Mouse (Mus musculus) cerebellum, adult 2 months (tissue): ENCODE measurements around the gene Tagap1.
"Not testable (repeated sequence)": the region's sequence is repeated elsewhere in the genome, so short reads cannot be mapped to it uniquely, and the experiment has no call there.

ENCODE experiments used
- CTCF ChIP-seq: fragments of 200-500 bp; IDR thresholded peaks from 2 replicates; pipeline ENCODE4 v1.5.1; 2011; ENCODE audit warnings: low read depth, mild to moderate bottlenecking, control low read depth, low read length, moderate library complexity, borderline replicate concordance; ENCODE audit not compliant: insufficient read depth
- POLR2A ChIP-seq: fragments of 200-500 bp; IDR thresholded peaks from 2 replicates; pipeline ENCODE4 v1.6.1; 2011; ENCODE audit warnings: low read length, control low read depth, borderline replicate concordance; ENCODE audit not compliant: insufficient read depth

DNA sequence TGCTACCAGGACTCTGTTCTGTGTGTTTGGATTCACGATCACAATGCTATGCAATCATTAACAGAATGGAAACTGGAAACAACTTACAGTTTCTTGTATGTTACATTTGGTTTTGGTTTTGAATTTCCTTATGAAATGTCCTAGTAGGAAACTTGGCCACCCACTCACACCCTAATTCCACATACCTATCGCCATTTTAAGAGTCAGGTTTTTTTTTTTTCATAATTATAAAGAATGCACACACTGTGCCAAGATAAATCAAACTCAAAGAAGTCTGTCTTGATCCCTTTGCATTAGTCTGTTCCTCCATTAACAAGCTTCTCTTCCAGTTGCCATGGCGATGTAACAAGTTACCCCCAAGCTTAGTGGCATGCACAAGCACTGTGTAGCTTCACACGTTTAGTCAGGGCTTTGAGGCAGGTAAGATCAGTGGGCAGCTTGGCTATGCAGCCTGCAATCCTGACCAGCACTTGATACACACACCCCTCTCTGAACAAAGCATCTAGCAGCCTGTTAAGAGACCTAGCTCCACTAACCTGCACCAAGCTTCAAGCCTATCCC is 12.0 kb upstream of the Tagap1 start:
- TF ChIP-seq POLR2A, CTCF: not testable (repeated sequence)
